Mouse (Mus musculus) yolk sac, embryonic 10.5 days (tissue): ENCODE data around the gene Dis3.

Source experiments
- DNase-seq: peaks from one replicate; pipeline ENCODE4 v3.0.0-alpha.2; 2017; ENCODE audit warnings: low spot score

Gene Dis3

DNA sequence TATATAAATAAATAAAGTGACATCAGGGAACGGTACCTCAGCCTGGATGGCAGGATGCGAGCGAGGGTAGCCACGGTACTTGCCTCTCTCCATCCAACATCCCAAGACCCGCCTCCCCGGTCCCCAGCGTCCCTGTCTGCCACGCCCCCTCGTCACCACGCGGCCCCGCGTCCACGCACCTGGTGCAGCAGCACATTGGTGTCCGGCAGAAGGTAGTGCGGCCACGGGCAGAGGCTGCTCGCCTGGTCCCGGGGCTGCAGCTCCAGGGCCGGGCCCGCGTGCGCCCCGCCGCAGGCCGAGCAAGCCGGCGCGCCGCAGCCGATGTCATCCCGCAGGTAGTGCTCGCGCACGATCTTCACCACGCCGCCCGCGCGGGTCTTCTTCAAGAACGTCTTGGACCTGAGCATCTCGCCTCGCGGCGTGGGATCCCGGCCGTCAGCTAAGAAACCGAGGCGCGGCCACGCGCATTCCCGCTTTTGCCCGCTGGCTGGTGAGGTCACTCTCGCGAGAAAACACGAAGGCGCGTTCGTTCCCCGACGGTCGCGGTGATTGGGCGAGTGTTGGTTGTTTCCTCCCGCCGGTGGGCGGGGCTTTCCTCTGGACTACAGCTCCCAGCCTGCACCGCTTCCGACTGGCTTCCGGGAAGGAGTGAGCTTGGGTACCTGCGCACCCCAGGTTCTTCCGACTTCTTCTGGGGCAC is at the start of gene Dis3, which contains the start of gene Pibf1:
TSS of gene Dis3 (minus strand) at position 504 of the 700 bp plus-strand sequence.
TSS of gene Pibf1 (plus strand) at position 158 of the 700 bp plus-strand sequence.
- peak; percentile 97 for DNase-seq

DNA sequence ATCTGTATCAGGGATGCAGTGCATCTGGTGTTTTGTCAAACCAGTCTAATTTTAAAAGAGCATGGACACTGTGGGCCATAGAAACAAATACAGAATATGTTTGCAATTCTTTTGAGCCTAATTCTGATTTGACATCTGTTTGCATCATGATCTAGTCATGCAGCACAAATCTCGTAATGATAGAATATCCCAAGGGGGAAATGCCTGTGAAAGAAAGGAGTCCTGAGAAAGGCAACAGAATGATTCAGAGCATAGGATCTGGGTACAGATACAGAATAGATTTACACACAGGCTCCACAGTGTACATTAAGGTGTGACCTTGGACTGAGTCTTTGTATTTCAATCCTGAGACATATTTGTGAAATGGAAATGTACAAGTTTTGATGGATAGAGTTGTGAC is 47.3 kb upstream of the Dis3 start:
- no peak for DNase-seq

- DNase-seq, result peak; percentile 74
Measured at GRCm38 (mm10) chr14:99141786-99142633, 42.4 kb upstream of the Dis3 start.

- DNase-seq, result no peak
Measured at GRCm38 (mm10) chr14:99140036-99140435, 40.5 kb upstream of the Dis3 start.

DNA sequence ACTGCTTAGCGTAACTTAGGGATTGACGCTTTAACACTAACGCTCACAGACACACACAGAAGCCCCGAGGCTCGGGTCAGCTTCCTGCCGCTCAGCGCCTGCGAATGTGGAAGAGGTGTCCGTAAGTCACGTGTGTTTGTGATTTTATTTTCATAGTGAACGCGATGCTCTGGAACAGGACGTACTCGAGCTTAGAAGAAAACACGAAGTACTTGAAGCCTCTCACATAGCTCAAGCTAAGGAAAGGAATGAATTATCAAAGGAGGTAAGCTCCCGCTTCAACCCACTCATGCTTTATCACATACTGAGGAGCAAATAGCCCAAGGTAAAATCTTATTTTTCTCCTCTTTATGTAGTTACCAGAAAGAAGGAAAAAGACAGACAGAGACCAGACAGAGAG is 36.7 kb upstream of the Dis3 start:
- DNase-seq, result no peak

DNA sequence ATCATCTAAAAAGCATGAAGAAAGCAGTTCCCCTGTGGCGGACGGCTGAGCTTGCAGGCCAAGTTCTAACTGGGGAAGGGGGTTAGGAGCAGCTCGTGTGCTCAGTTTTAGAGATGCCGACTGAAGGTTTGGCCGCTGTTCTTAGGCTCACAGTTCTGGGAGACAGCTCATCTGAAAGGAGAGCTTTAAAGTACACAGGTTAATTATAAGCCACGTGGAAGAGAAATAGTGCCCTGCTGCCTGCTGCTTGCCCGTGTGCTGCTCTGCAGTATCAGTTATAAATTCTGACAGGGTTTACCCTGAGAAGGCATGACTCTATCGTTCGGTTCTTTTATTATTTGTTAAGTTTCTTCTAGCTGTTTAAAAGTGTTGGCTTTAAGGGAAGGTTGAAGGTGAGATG is 36.2 kb upstream of the Dis3 start:
- no peak for DNase-seq

GRCm38 (mm10) chr14:99134048-99134447 is 34.5 kb upstream of the Dis3 start:
- no peak for DNase-seq

- DNase-seq, result no peak
Measured at GRCm38 (mm10) chr14:99129050-99129449, 29.5 kb upstream of the Dis3 start.

DNA sequence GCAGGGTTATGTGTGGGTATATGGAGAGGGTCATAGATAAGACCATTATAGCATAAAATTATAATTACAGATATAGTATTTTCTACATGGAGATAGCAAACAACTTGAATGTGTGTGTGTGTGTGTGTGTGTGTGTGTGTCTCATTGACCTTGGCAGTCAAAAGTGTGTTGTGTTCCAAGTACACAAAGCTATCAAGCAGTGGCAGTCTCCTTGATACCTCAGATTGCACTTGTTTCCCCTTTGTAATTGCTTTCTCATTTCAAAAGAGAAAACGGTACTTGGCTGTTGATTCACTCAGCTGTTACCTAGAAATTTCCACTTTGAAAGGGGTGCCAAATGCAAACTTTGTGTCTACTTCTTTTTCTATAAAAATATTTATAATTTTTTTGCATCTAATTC is 27.9 kb upstream of the Dis3 start:
- no peak for DNase-seq

GRCm38 (mm10) chr14:99126713-99127112 is 27.1 kb upstream of the Dis3 start:
- no peak for DNase-seq

DNA sequence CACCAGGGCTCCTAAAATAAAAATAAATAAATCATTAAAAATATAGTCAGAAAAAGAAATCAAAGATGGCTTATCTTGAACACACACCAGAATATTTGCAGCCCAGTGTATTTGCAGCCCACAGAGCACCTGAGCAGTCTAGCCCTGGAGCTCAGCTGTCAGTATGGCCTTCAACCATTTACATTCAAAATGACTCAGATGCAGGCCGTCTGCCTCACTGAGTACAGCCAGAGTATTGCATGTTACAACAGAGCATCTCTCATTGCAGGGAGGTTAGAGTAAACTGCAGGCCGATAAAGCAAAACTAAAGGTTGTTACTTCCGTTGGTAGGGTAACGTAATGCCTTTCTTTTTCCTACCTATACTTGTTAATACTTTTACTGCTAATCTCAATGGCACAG is 24.5 kb upstream of the Dis3 start:
- no peak for DNase-seq

GRCm38 (mm10) chr14:99121584-99122339 is 22.2 kb upstream of the Dis3 start:
- no peak for DNase-seq

- no peak for DNase-seq
Measured at GRCm38 (mm10) chr14:99117576-99117975, 18.0 kb upstream of the Dis3 start.

DNA sequence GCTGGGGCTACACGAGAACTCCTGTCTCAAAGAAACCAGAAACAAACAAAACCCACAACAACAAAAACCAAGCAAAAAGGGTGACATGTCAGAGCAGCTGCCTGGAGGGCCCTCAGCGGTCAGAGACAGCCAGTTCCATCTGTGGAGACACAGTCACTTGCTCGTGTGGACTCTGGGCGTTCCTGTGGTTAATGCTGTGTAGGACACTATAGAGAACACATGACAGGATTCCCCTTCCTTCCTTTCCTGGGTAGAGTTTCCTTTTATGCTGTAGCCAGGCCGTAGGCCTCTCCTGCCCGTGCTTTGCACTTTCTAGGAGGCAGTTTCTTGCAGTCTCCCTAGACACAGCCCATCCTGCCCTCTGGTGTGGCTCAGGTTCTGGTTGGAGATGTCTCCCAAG is 9.2 kb upstream of the Dis3 start:
- DNase-seq, result no peak

DNA sequence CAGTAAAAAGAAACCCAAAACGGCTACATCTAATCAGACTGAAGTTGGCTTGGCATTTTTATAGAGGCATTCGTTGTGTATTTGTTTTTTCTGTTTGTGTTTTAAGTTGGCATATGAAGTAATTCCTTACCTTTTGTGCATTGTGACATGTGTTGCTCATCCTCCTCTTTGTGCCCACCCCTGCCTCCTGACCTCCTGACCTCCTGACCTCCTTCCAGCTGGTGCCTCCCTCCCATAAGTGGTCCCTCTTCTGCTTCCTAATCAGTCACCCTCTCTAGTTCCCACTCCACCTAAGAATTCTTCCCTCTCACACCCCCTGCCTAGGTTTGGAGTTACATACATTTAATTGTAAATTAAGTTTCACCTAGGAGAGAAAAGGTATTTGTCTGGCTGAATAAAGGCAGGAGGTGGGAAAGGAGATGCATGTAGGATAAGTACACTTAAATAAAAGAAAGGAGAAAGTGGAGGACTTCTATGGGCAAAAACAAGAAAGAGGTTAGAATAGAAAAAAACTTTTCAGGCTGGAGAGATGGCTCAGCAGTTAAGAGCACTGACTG is 8.1 kb upstream of the Dis3 start:
- DNase-seq, result no peak

DNA sequence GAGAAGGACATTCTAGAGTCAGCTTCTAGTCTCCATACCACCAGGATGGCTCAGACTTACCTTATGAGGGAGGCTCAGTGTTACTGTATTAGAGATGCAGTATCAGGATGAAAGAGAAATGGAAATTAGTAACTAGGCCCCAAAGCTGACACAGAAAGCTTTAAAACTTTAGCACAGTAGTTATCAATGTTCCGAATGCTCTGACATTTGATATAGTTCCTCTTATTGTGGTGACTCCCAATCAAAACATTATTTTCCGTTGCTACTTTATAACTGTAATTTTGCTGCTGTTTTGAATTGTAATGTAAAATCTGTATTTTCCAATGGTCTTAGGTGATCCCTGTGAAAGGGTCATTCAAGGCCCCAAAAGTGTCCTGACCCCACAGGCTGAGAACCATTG is 7.1 kb upstream of the Dis3 start:
- DNase-seq, result no peak

DNA sequence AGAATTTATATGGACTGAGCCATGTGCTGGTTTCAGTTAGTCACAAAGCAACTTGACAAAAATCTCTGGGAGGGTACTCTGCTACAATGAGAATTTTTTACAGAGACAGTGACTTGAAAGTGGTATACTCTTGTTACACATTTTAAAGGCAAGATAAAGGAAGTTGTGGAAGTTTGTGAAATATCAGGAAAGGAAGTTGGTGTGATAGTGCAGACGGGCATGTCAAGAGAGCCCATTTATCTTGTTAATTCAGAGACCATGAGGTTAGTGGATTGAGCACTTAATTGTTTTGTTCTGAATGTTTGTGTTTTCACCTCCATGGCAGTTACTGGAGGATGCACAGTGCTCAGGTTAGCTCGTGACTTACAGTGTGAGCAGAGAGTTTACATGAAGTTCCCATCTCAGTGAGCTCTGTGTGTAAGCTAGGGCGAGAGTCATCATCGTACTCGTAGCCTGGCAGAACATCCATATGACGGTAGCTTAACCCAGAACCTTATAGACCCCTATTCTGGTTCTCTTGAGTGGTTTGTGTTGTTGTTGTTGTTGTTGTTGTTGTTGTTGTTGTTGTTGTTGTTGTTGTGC is 5.1 kb upstream of the Dis3 start:
- no peak for DNase-seq

- DNase-seq, result no peak
Measured at GRCm38 (mm10) chr14:99103050-99103449, 3.5 kb upstream of the Dis3 start.

- DNase-seq, result no peak
Measured at GRCm38 (mm10) chr14:99099967-99100587, 507 bp upstream of the Dis3 start.

DNA sequence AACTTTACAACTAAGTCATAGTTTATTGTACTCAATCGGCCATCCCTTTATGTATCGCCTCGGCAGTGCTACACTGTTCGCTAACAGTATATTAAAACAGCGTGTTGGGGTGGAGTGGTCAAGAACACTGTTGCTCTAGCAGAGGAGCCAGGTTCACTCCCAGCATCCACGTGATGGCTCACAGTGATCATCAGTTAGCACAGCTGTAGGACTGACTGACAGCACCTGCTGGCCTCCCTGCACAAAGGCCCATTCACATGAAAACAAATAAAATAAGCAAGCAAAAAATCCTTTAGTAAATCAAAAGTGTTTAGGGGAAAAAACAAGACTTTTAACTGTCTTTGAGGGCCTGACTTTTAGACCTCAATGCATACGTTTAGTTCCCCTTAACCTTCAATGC is 10.6 kb downstream of the Dis3 start:
- no peak for DNase-seq

- no peak for DNase-seq
Measured at GRCm38 (mm10) chr14:99071146-99071545, 28.4 kb downstream of the Dis3 start.

- no peak for DNase-seq
Measured at GRCm38 (mm10) chr14:99063091-99063490, 36.5 kb downstream of the Dis3 start.
